Mouse (Mus musculus) midbrain, embryonic 16.5 days (tissue): ENCODE results near the gene Mroh3. TPM values are rescaled to one million over a fixed set of nuclear protein-coding genes. Genes with fewer than 3 reads are reported as not detected.

ENCODE experiments used
- ATAC-seq: fragments of 200-750 bp; cut with Nextera tagmentation; 2 replicates; pipeline ENCODE4 v1.8.0; 2017; ENCODE audit warnings: moderate TSS enrichment
- H3K27ac ChIP-seq: fragments of 300-500 bp; sonication (generic); 2 replicates; pipeline ENCODE4 v1.5.1; 2014; ENCODE audit warnings: mild to moderate bottlenecking, low read length, mixed read lengths
- H3K27me3 ChIP-seq: fragments of 300-500 bp; sonication (generic); 2 replicates; pipeline ENCODE4 v1.6.1; 2014; ENCODE audit warnings: low read depth, low read length, mixed read lengths; ENCODE audit not compliant: control insufficient read depth, insufficient read depth
- H3K36me3 ChIP-seq: fragments of 300-500 bp; sonication (generic); 2 replicates; pipeline ENCODE4 v1.6.1; 2014; ENCODE audit warnings: mild to moderate bottlenecking, low read length, moderate library complexity, mixed read lengths; ENCODE audit not compliant: control insufficient read depth, insufficient read depth
- H3K4me1 ChIP-seq: fragments of 300-500 bp; sonication (generic); 2 replicates; pipeline ENCODE4 v1.6.1; 2014; ENCODE audit warnings: mild to moderate bottlenecking, low read length, mixed read lengths; ENCODE audit not compliant: control insufficient read depth, insufficient read depth
- H3K4me2 ChIP-seq: fragments of 300-500 bp; sonication (generic); 2 replicates; pipeline ENCODE4 v1.6.1; 2014; ENCODE audit warnings: mild to moderate bottlenecking, low read length, mixed read lengths
- H3K4me3 ChIP-seq: fragments of 300-500 bp; sonication (generic); 2 replicates; pipeline ENCODE4 v1.5.1; 2014; ENCODE audit warnings: low read depth, mild to moderate bottlenecking, low read length, moderate library complexity, mixed read lengths
- H3K9ac ChIP-seq: fragments of 300-500 bp; sonication (generic); 2 replicates; pipeline ENCODE4 v1.6.1; 2014; ENCODE audit warnings: low read depth, low read length, mixed read lengths
- H3K9me3 ChIP-seq: fragments of 300-500 bp; sonication (generic); replicated peaks from 2 replicates; pipeline ENCODE4 v1.6.1; 2014; ENCODE audit warnings: mild to moderate bottlenecking, low read length, mixed read lengths; ENCODE audit not compliant: control insufficient read depth, poor library complexity, severe bottlenecking
- WGBS: fragments of 180-500 bp; shearing (Covaris S2); extraction: QIAGEN DNeasy Blood & Tissue Kit; methylation state at CpG from one replicate; pipeline ENCODE4 v1.1.7; 2014; 5-methylcytosine and 5-hydroxymethylcytosine counted together
- polyA plus RNA-seq: library from polyadenylated mRNA; unstranded; fragments of >200 nt; fragmentation: Nextera tagmentation; extraction: Ambion mirVana; gene quantifications from 2 replicates; pipeline ENCODE4 v1.2.1, GENCODE M21; 2015

Gene Mroh3
- polyA plus RNA-seq, 1 experiment from 2014 or later, result not detected

DNA sequence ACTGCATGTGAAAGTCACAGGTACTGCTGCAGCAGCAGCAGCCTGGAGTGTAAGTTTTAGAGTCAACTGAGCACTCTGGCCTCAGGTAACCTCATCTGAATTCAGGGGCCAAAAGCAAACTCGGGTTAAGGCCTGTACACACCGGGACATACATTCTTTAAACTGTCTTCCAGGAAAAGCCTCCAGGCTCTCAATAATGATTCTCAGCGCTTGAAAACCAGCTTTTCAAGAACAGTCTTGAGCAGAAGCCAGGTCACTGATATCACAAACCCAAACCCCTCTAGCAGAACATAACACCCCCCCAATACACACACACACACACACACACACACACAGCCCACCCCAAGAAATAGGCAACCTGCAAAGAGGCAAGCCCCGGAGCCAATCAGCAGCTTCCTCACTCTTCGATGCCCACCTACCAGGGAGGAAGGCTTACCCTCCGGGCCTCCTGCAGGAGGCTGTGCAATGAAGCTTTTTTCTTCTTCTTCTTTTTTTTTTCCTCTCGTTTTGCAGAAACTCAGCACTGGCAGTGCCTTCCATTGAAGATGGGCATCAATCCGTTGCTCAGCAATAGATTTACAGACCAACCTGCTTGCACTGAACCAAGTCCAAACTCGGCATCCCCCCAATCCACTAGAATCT lies 19.8 kb upstream of the Mroh3 start:
- no peak overlapping the region for H3K9ac ChIP-seq
- no peak overlapping the region for H3K27ac ChIP-seq
- peaks cover 35% of the 10 kb centered on the region for H3K4me1 ChIP-seq
- WGBS, result 3% methylated on average over 9 of the region's 9 CpGs
- peak overlapping the region; percentile 62; the same call in 1 of the 2 replicates for H3K4me3 ChIP-seq
- ATAC-seq, result no peak
- no peaks in the 10 kb centered on the region for H3K36me3 ChIP-seq
- peak overlapping the region; percentile 91 for H3K4me2 ChIP-seq
- no peaks in the 10 kb centered on the region for H3K9me3 ChIP-seq
- H3K27me3 ChIP-seq, result peaks cover 3% of the 10 kb centered on the region; the same call in 1 of the 2 replicates

DNA sequence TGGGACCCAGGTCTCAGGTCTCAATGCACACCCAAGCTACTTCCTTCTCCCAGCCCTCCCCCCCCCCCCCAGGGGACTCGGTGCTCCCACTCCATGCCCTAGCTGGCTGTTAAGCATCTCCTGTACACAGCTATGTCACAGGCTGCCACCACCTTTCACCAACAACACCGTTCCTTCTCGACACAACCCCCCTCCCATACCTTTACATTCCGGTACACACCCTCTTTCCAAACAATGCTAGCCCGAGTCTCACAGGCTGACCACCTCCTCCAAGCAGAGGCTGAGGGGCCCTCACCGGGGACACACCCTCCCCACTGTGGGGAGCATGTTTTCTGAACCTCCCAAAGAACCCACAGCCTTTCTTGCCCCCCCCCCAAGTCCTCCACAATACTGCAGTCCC lies 19.0 kb upstream of the Mroh3 start:
- H3K4me3 ChIP-seq, result peak overlapping the region; percentile 1; the same call in 1 of the 2 replicates
- H3K36me3 ChIP-seq, result no peaks in the 10 kb centered on the region
- H3K27me3 ChIP-seq, result peaks cover 3% of the 10 kb centered on the region; the same call in 1 of the 2 replicates
- 0% methylated on average over 6 of the region's 6 CpGs for WGBS
- no peak overlapping the region for H3K9ac ChIP-seq
- peak overlapping the region; percentile 91 for H3K4me2 ChIP-seq
- no peaks in the 10 kb centered on the region for H3K9me3 ChIP-seq
- H3K4me1 ChIP-seq, result peaks cover 35% of the 10 kb centered on the region
- H3K27ac ChIP-seq, result no peak overlapping the region
- no peak for ATAC-seq

DNA sequence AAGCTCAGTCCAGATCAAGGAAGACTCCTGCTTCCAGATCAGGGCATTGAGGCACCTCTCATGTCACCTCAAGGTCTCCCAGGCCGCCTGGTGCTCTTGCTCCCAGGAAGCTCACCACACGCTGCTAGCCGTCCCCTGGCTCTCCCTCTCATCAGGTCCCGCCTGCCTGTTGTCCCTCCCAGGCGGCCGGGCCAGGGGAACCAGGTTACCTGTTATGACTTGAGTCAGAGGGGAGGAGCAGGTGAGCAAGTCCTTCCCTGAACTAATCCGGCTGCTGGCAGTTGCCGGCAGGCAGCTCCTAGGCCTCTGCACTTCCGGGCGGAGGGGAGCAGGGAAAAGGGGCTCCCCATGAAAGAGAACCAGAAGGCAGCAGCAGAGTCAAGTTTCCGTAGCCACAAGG lies 17.6 kb upstream of the Mroh3 start:
- Histone ChIP-seq H3K27me3 (peaks cover 3% of the 10 kb centered on the region; the same call in 1 of the 2 replicates), H3K4me1 (peaks cover 35% of the 10 kb centered on the region), H3K4me3 (no peak overlapping the region), H3K36me3 (no peaks in the 10 kb centered on the region), H3K9ac (no peak overlapping the region), H3K27ac (no peak overlapping the region), H3K4me2 (no peak overlapping the region), H3K9me3 (no peaks in the 10 kb centered on the region)
- ATAC-seq, result no peak
- WGBS, result 35% methylated on average over 11 of the region's 11 CpGs

DNA sequence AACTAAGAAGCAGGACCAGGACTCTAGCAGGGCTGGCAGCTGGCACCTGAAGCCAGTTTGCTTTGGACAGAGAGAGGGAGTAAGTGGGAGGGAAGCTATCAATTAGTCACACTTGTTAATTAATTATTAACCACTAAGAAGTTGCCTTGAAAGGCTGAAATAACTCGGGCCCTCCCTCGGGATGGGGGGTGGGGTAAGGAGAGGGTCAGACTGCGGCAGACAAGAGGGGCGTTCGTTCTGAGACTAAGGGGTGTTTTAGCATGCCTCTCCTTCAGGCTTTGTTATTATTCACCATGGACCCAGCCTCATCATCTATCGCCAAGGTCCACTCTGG lies 16.4 kb upstream of the Mroh3 start:
- Histone ChIP-seq H3K9me3 (no peaks in the 10 kb centered on the region), H3K27ac (no peak overlapping the region), H3K36me3 (no peaks in the 10 kb centered on the region), H3K4me1 (peaks cover 33% of the 10 kb centered on the region), H3K4me2 (no peak overlapping the region), H3K9ac (no peak overlapping the region), H3K4me3 (no peak overlapping the region), H3K27me3 (peaks cover 3% of the 10 kb centered on the region; the same call in 1 of the 2 replicates)
- no peak for ATAC-seq
- WGBS, result 11% methylated on average over 6 of the region's 6 CpGs

DNA sequence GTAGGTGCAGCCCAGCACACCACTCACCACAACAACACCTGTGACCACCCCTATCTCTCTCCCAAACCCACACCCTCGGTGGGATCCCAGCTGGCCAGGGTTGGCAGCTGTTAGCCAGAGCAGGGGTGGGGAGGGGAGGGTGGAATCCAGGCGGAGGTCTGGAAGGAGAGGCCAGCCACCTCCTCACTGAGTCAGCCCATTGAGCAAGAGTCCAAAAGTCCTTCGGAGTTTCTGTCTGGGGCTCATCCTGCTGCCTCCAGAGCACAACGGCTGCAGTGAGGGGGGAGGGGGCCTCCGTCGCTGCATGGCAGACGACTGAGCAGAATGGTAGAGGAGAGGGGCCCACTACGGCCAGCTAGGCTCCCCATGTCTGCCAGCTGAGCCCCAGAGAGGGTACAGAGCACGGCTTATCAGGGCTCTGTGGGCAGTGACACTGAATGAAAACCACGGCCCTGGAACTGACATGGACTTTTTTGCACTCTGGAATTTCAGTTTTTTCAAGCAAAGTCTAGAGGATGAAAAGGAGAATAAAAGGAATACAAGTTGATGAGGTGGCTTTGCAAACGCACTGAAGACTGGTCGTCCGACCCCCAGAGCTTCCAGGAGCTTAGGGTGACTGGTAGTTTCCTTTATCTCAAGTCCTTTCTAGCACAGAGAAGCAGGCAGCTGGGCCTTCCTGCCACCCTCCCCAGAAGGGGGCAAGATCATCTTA lies 15.9 kb upstream of the Mroh3 start:
- Histone ChIP-seq H3K4me2 (no peak overlapping the region), H3K27ac (no peak overlapping the region), H3K9me3 (no peaks in the 10 kb centered on the region), H3K27me3 (peaks cover 3% of the 10 kb centered on the region; the same call in 1 of the 2 replicates), H3K9ac (no peak overlapping the region), H3K4me1 (peaks cover 31% of the 10 kb centered on the region), H3K36me3 (no peaks in the 10 kb centered on the region), H3K4me3 (no peak overlapping the region)
- whole genome bisulfite sequencing, result 9% methylated on average over 13 of the region's 13 CpGs
- no peak for ATAC-seq

DNA sequence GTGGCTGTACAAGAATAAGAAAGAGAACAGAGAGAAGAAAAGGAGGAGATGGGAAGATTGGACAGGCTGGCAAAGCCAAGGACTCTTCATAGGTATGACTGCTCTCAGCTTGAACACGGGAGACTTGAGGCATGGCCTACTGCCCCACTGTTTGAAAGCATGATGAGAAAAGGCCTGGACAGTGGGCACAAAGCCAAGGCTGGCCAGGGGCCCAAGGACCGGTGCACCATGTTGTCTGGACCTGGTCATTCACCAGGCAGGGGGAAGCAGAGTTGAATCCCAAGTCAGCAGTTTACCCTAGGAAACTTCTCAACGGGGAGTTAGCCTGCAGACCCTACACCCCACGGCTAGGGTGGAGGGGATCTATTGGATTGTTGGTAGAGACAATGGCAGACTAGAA lies 15.2 kb upstream of the Mroh3 start:
- Histone ChIP-seq H3K27me3 (peaks cover 3% of the 10 kb centered on the region; the same call in 1 of the 2 replicates), H3K27ac (no peak overlapping the region), H3K36me3 (no peaks in the 10 kb centered on the region), H3K9ac (no peak overlapping the region), H3K4me1 (peaks cover 28% of the 10 kb centered on the region), H3K4me2 (no peak overlapping the region), H3K9me3 (no peaks in the 10 kb centered on the region), H3K4me3 (no peak overlapping the region)
- ATAC-seq, result no peak
- 59% methylated on average over 4 of the region's 4 CpGs for WGBS

DNA sequence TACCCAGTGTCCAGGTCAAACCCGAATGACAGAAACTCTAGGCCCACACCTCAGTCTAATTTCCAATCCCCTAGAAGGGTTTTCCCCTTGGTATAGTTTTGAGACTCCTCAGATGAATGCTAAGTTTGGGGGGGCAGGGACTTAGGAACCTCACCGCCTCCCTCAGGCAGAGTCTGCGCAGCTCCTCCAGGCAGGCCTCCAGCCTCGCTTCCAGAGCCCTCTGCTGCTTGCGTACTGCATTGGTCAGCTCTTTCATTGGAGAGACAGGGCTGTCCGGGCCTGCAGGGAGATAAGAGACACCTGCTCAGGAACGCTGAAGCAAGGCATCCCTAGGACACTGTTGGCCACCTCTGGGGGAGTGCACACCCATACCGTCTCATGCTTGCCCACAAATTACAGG lies 14.0 kb upstream of the Mroh3 start:
- Histone ChIP-seq H3K36me3 (no peaks in the 10 kb centered on the region), H3K4me3 (no peak overlapping the region), H3K4me2 (no peak overlapping the region), H3K4me1 (peaks cover 16% of the 10 kb centered on the region), H3K27ac (no peak overlapping the region), H3K9ac (no peak overlapping the region), H3K9me3 (no peaks in the 10 kb centered on the region), H3K27me3 (peaks cover 3% of the 10 kb centered on the region; the same call in 1 of the 2 replicates)
- 96% methylated on average over 8 of the region's 8 CpGs for WGBS
- no peak for ATAC-seq

DNA sequence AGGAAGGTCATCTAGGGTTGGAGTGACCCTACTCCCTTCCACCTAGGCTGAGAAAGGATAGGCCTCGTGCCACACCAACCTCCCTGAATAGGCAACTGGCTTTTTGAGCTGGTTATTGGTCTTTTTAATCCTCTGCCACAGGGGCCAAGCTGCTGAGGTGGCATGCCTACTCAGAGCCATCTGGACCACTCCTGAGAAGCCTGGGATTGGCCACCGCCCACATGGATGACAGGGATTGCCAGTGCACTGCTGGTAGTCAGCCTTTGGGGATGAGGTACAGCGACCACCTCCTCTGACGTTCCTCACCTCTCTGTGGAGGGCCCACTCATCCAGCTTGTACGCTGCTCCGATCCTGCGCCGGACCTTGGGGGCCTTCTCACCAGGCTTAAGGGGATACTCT lies 13.2 kb upstream of the Mroh3 start:
- Histone ChIP-seq H3K4me3 (no peak overlapping the region), H3K4me1 (peaks cover 11% of the 10 kb centered on the region), H3K4me2 (no peak overlapping the region), H3K9ac (no peak overlapping the region), H3K9me3 (no peaks in the 10 kb centered on the region), H3K27ac (no peak overlapping the region), H3K36me3 (no peaks in the 10 kb centered on the region), H3K27me3 (peaks cover 2% of the 10 kb centered on the region; the same call in 1 of the 2 replicates)
- 92% methylated on average over 8 of the region's 8 CpGs for WGBS
- ATAC-seq, result no peak

DNA sequence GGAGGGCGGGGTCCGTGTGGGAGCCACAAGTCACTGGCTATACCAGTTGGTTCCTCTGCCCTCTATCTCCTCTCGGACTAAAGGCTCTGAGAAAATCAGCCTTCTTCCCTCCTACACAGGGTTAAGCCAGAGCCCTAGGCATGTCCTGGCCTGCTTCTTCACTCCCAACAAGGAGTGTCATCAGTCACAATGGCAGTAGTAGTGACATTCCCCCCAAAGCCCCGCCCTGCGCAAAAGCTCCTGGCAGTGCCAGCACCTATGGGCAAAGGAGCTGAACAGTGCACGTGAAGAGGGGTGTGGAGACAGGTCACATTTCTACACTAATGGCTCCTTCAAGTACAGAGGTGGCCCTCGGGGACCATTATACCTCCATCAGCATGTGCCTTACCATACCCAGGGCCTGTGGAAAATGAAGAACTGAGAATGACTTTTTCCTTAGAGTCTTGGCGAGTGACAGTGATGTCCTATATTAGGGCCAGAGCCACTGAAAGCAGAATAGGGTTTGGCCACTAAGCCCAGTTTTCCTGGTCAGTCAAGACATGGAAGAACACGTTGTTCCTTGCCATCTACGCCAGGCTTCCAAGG lies 11.2 kb upstream of the Mroh3 start:
- WGBS, result 96% methylated on average over 10 of the region's 10 CpGs
- Histone ChIP-seq H3K27me3 (no peaks in the 10 kb centered on the region), H3K4me2 (no peak overlapping the region), H3K9ac (no peak overlapping the region), H3K4me1 (peaks cover 4% of the 10 kb centered on the region), H3K27ac (no peak overlapping the region), H3K9me3 (no peaks in the 10 kb centered on the region), H3K4me3 (no peak overlapping the region), H3K36me3 (no peaks in the 10 kb centered on the region)
- no peak for ATAC-seq
